Mouse (Mus musculus) cortical plate, adult 2 months (tissue): Measurements from ENCODE around the gene Grik4.

Experiments used
- CTCF ChIP-seq: fragments of 200-500 bp; IDR thresholded peaks from 2 replicates; pipeline ENCODE4 v1.5.1; 2011; ENCODE audit warnings: mild to moderate bottlenecking, control low read depth, low read length; ENCODE audit not compliant: insufficient read depth; ENCODE audit errors: extremely low read depth
- POLR2A ChIP-seq: fragments of 200-500 bp; IDR thresholded peaks from 2 replicates; pipeline ENCODE4 v1.6.1; 2011; ENCODE audit warnings: mild to moderate bottlenecking, low read length, control low read depth; ENCODE audit not compliant: insufficient read depth; ENCODE audit errors: extremely low read depth

DNA sequence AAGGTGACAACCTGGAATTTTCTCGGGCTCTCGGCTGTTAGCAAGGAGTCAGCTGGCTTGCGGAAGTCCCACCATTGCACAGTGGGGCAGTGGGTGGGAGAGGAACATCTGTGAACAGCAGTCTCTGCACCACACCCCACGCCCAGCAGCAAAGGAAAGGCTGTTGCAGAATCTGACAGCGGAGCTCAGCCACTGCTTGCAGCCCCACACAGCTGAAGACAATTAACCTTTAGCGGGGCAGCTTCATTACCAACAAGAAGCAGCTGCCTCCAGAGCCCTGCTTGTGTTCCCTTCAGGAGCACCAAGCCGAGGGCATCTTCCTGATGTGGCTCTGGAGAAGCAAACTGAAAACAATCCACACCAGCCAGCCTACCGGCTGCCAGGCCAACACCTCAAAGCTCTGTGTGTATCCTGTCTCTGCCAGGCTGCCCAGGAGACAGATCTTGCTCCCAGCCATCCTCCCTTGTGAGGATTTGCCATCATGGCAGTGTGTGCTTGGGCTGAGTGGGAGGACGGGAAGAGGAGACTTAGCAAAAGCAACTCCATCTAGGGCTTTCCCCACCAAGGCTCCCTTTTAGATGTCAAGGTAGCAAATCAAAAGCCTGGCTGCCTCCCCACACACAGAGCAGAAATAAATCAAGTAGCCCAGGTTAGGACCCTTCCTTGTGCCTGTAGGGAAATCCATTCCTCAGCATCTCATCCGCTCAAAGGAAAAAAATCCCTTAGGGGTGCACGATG, 179.3 kb downstream of the Grik4 start:
- TF ChIP-seq POLR2A (no peak), CTCF (no peak)
